Mouse (Mus musculus) embryonic fibroblast, embryonic 13.5 days (primary cell): Measurements from ENCODE around the gene Il10. TPM values are rescaled to one million over a fixed set of nuclear protein-coding genes. Genes with fewer than 3 reads are reported as not detected.

Source experiments
- H3K27ac ChIP-seq: 2 replicates; pipeline ENCODE4 v1.5.1; 2012; ENCODE audit warnings: low read length, control low read depth, inconsistent platforms; ENCODE audit not compliant: insufficient read depth
- H3K4me1 ChIP-seq: 2 replicates; pipeline ENCODE4 v1.6.1; 2011; ENCODE audit warnings: low read length; ENCODE audit not compliant: control insufficient read depth, insufficient read depth
- H3K4me3 ChIP-seq: 2 replicates; pipeline ENCODE4 v1.5.1; 2011; ENCODE audit warnings: mild to moderate bottlenecking, control low read depth, low read length; ENCODE audit not compliant: insufficient read depth
- CTCF ChIP-seq: IDR thresholded peaks from 2 replicates; pipeline ENCODE4 v1.5.1; 2011; ENCODE audit warnings: mild to moderate bottlenecking, control low read depth, low read length, moderate library complexity, borderline replicate concordance; ENCODE audit not compliant: insufficient read depth
- POLR2A ChIP-seq: IDR thresholded peaks from 2 replicates; pipeline ENCODE4 v1.6.1; 2011; ENCODE audit warnings: low read depth, mild to moderate bottlenecking, control low read depth, low read length, moderate library complexity
- polyA plus RNA-seq: library from polyadenylated mRNA; stranded (reverse); fragments of >200 nt; gene quantifications from 2 replicates; pipeline ENCODE4 v1.2.4, GENCODE M21; 2011; ENCODE audit warnings: low read depth; ENCODE audit not compliant: missing spikeins, insufficient read length

Gene Il10
- polyA plus RNA-seq, 1 experiment = not detected

DNA sequence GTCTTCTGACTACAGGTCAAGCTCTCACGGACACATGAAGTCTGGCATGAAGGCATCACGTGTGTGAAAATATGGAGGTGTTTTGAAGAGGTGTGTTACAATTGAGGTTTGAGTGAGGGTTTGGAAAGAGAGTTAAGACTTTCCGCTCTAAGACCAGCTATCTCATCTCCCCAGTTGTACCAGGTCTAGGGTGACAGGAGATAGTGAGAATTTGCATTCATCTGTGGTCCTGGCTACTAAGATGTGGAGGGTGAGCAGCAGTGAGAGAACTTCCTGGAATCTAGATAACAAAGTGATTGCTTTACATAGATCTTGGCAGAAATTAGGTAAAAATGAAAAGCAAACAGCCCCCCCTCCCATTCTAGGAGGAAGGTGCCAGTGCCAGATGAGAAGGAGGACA is 9.6 kb downstream of the Il10 start:
- H3K4me3 ChIP-seq = no peak overlapping the region
- TF ChIP-seq CTCF (no peak), POLR2A (no peak)
- no peaks in the 10 kb centered on the region for H3K4me1 ChIP-seq
- H3K27ac ChIP-seq = no peak overlapping the region

GRCm38 (mm10) chr1:131030261-131030660 is 10.6 kb downstream of the Il10 start:
- TF ChIP-seq POLR2A (no peak), CTCF (no peak)
- no peaks in the 10 kb centered on the region for H3K4me1 ChIP-seq
- H3K4me3 ChIP-seq = no peak overlapping the region
- no peak overlapping the region for H3K27ac ChIP-seq

GRCm38 (mm10) chr1:131031267-131031666 is 11.6 kb downstream of the Il10 start:
- Histone ChIP-seq H3K4me1 (no peaks in the 10 kb centered on the region), H3K27ac (no peak overlapping the region), H3K4me3 (no peak overlapping the region)
- TF ChIP-seq POLR2A (no peak), CTCF (no peak)

- Histone ChIP-seq H3K4me1 (no peaks in the 10 kb centered on the region), H3K27ac (no peak overlapping the region), H3K4me3 (no peak overlapping the region)
- TF ChIP-seq POLR2A = no peak
- TF ChIP-seq CTCF = no peak
Measured at GRCm38 (mm10) chr1:131038001-131038400, 18.4 kb downstream of the Il10 start.

DNA sequence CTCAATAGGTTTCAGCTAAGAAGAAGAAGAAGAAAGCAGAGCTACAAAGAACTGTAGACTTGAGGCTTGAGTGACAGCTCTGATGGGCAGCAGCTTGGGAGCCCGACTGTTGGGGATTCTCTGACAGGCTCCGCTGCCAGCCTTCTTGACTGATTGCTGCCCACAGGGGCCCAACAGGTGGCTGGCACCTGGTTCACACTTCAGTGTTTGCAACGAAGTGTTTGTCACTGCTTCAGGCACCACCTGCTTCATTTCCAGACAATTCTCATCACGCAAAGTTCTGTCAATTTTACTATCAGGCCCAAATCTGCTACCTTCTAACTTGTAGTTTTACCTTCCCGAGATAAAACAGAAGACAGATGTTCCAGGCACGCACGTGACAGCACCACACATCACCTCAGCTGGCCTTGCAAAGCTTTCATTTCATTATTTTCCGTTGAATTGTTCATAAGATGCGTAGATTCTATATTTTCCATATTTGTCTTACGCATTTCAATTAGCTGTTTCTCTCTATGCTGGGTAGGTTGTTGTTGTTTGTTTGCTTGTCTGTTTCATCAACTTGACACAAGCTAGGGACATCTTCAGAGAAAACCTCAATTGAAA is 18.9 kb downstream of the Il10 start:
- Histone ChIP-seq H3K4me3 (no peak overlapping the region), H3K27ac (no peak overlapping the region), H3K4me1 (no peaks in the 10 kb centered on the region)
- TF ChIP-seq CTCF (no peak), POLR2A (no peak)

GRCm38 (mm10) chr1:131039479-131039878 is 19.8 kb downstream of the Il10 start:
- TF ChIP-seq CTCF = no peak
- no peak for TF ChIP-seq POLR2A
- Histone ChIP-seq H3K4me1 (no peaks in the 10 kb centered on the region), H3K27ac (no peak overlapping the region), H3K4me3 (no peak overlapping the region)

- H3K4me1 ChIP-seq = no peaks in the 10 kb centered on the region
- no peak overlapping the region for H3K27ac ChIP-seq
- no peak overlapping the region for H3K4me3 ChIP-seq
- TF ChIP-seq POLR2A (no peak), CTCF (no peak)
Measured at GRCm38 (mm10) chr1:131042263-131042662, 22.6 kb downstream of the Il10 start.

- H3K27ac ChIP-seq = no peak overlapping the region
- no peak overlapping the region for H3K4me3 ChIP-seq
- no peak for TF ChIP-seq POLR2A
- no peak for TF ChIP-seq CTCF
- no peaks in the 10 kb centered on the region for H3K4me1 ChIP-seq
Measured at GRCm38 (mm10) chr1:131042721-131043120, 23.1 kb downstream of the Il10 start.

DNA sequence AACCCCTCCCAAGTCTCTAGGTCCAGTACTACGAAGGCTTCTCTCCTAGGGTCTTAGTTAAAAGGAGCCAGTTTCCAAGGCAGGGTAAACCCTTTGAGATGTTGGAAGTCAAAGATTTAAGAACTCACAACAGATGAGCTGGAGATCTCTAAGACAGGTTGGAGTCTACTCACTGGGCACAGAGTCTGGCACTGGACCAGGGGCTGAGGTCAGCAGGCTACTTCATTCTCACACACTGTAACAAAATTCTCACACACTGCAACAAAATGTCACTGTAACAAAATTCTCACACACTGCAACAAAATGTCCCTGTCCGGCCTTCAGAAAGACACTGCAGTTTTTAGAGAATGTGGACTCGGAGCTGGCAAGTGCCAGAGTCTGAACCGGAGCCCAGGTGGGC is 24.0 kb downstream of the Il10 start:
- TF ChIP-seq POLR2A = no peak
- H3K27ac ChIP-seq = no peak overlapping the region
- no peak overlapping the region for H3K4me3 ChIP-seq
- no peaks in the 10 kb centered on the region for H3K4me1 ChIP-seq

GRCm38 (mm10) chr1:131045723-131046355 is 26.2 kb downstream of the Il10 start:
- no peak overlapping the region for H3K4me3 ChIP-seq
- no peak overlapping the region for H3K27ac ChIP-seq
- H3K4me1 ChIP-seq = no peaks in the 10 kb centered on the region
- TF ChIP-seq POLR2A (no peak), CTCF (no peak)
